Mouse (Mus musculus): ENCODE results near the gene Olfr1396. TPM values are rescaled to one million over a fixed set of nuclear protein-coding genes. Genes with fewer than 3 reads are reported as not detected.

Gene Olfr1396
- not detected for polyA plus RNA-seq (2012; fragmentation: generic; extraction: Trizol)
- long read RNA-seq, experiment 1 = 0 reads
- long read RNA-seq, experiment 2 = 0 reads

GRCm38 (mm10) chr11:49114774-49115173, at the start of gene Olfr1396:
Gene Olfr1396, minus strand, starts transcription at chr11:49114874.
- no peak within 1 kb of the TSS for H3ac ChIP-seq (ENCODE audit: control insufficient read depth, insufficient read length, low read depth)
- TF ChIP-seq MYOG (IDR thresholded peaks at IDR 0.05; ENCODE audit: control insufficient read depth, extremely low read depth, insufficient read length) (no peak), USF1 (IDR thresholded peaks at IDR 0.05; ENCODE audit: low read depth) (no peak), FOSL1 (IDR thresholded peaks at IDR 0.05; ENCODE audit: insufficient read depth, low read length, poor library complexity, severe bottlenecking) (no peak), MYOD1 (IDR thresholded peaks at IDR 0.05; ENCODE audit: control insufficient read depth, insufficient read length, low read depth) (no peak)
- peaks cover 3% of the 10 kb centered on the region for H3K27me3 ChIP-seq (ENCODE audit: control insufficient read depth, insufficient read depth, insufficient read length)
- no peaks in the 10 kb centered on the region for H3K79me3 ChIP-seq (ENCODE audit: low read depth)
- no peaks in the 10 kb centered on the region for H3K36me3 ChIP-seq (ENCODE audit: control insufficient read depth, insufficient read depth)
- H3K4me3 ChIP-seq (ENCODE audit: insufficient read depth, poor library complexity, severe bottlenecking) = no peak within 1 kb of the TSS
- no peaks in the 10 kb centered on the region for H3K79me2 ChIP-seq (ENCODE audit: control insufficient read depth, insufficient read depth)

GRCm38 (mm10) chr11:49156821-49157814, 42.4 kb upstream of the Olfr1396 start:
- TF ChIP-seq MAX (IDR thresholded peaks at IDR 0.05) = no peak
- TF ChIP-seq CTCF (IDR thresholded peaks at IDR 0.05; ENCODE audit: control insufficient read depth, insufficient read depth, insufficient read length) = no peak
- no peak for TF ChIP-seq MYOG (IDR thresholded peaks at IDR 0.05; ENCODE audit: control insufficient read depth, extremely low read depth, insufficient read length)
- no peak for TF ChIP-seq MYOD1 (IDR thresholded peaks at IDR 0.05; ENCODE audit: control insufficient read depth, insufficient read length, low read depth)
- TF ChIP-seq CEBPB (IDR thresholded peaks at IDR 0.05; ENCODE audit: low read depth) = no peak
- no peak for TF ChIP-seq USF1 (IDR thresholded peaks at IDR 0.05; ENCODE audit: low read depth)
- no peak for TF ChIP-seq FOSL1 (IDR thresholded peaks at IDR 0.05; ENCODE audit: insufficient read depth, low read length, poor library complexity, severe bottlenecking)
- Histone ChIP-seq H3K36me3 (ENCODE audit: control insufficient read depth, insufficient read depth) (no peaks in the 10 kb centered on the region), H3K27me3 (ENCODE audit: control insufficient read depth, insufficient read depth, insufficient read length) (peaks cover 41% of the 10 kb centered on the region), H3K79me2 (ENCODE audit: control insufficient read depth, insufficient read depth) (no peaks in the 10 kb centered on the region), H3ac (ENCODE audit: control insufficient read depth, insufficient read length, low read depth) (no peak overlapping the region), H3K4me3 (ENCODE audit: insufficient read depth, poor library complexity, severe bottlenecking) (no peak overlapping the region), H3K79me3 (ENCODE audit: low read depth) (no peaks in the 10 kb centered on the region)

GRCm38 (mm10) chr11:49154077-49154476, 39.4 kb upstream of the Olfr1396 start, which contains the start of gene Olfr1394:
Gene Olfr1394, plus strand, starts transcription at chr11:49154377.
- Histone ChIP-seq H3K79me2 (ENCODE audit: control insufficient read depth, insufficient read depth) (no peaks in the 10 kb centered on the region), H3K27me3 (ENCODE audit: control insufficient read depth, insufficient read depth, insufficient read length) (peaks cover 19% of the 10 kb centered on the region), H3ac (ENCODE audit: control insufficient read depth, insufficient read length, low read depth) (no peak within 1 kb of the TSS), H3K4me3 (ENCODE audit: insufficient read depth, poor library complexity, severe bottlenecking) (no peak within 1 kb of the TSS), H3K79me3 (ENCODE audit: low read depth) (no peaks in the 10 kb centered on the region), H3K36me3 (ENCODE audit: control insufficient read depth, insufficient read depth) (no peaks in the 10 kb centered on the region)
- TF ChIP-seq MYOG (IDR thresholded peaks at IDR 0.05; ENCODE audit: control insufficient read depth, extremely low read depth, insufficient read length) (no peak), MYOD1 (IDR thresholded peaks at IDR 0.05; ENCODE audit: control insufficient read depth, insufficient read length, low read depth) (no peak), CEBPB (IDR thresholded peaks at IDR 0.05; ENCODE audit: low read depth) (no peak), CTCF (IDR thresholded peaks at IDR 0.05; ENCODE audit: control insufficient read depth, insufficient read depth, insufficient read length) (no peak), FOSL1 (IDR thresholded peaks at IDR 0.05; ENCODE audit: insufficient read depth, low read length, poor library complexity, severe bottlenecking) (no peak), MAX (IDR thresholded peaks at IDR 0.05) (no peak), USF1 (IDR thresholded peaks at IDR 0.05; ENCODE audit: low read depth) (no peak)

- H3K79me2 ChIP-seq (ENCODE audit: control insufficient read depth, insufficient read depth) = no peaks in the 10 kb centered on the region
- TF ChIP-seq FOSL1 (IDR thresholded peaks at IDR 0.05; ENCODE audit: insufficient read depth, low read length, poor library complexity, severe bottlenecking) = no peak
- TF ChIP-seq MAX (IDR thresholded peaks at IDR 0.05) = no peak
- no peak for TF ChIP-seq USF1 (IDR thresholded peaks at IDR 0.05; ENCODE audit: low read depth)
- TF ChIP-seq MYOD1 (IDR thresholded peaks at IDR 0.05; ENCODE audit: control insufficient read depth, insufficient read length, low read depth) = no peak
- TF ChIP-seq CTCF (IDR thresholded peaks at IDR 0.05; ENCODE audit: control insufficient read depth, insufficient read depth, insufficient read length) = no peak
- TF ChIP-seq CEBPB (IDR thresholded peaks at IDR 0.05; ENCODE audit: low read depth) = no peak
- H3K27me3 ChIP-seq (ENCODE audit: control insufficient read depth, insufficient read depth, insufficient read length) = peaks cover 41% of the 10 kb centered on the region
- no peaks in the 10 kb centered on the region for H3K36me3 ChIP-seq (ENCODE audit: control insufficient read depth, insufficient read depth)
- no peaks in the 10 kb centered on the region for H3K79me3 ChIP-seq (ENCODE audit: low read depth)
- H3ac ChIP-seq (ENCODE audit: control insufficient read depth, insufficient read length, low read depth) = no peak within 1 kb of the TSS
- H3K4me3 ChIP-seq (ENCODE audit: insufficient read depth, poor library complexity, severe bottlenecking) = no peak within 1 kb of the TSS
Observed at GRCm38 (mm10) chr11:49141974-49142373, 27.3 kb upstream of the Olfr1396 start, which contains the start of gene Olfr1395. Gene Olfr1395, plus strand, starts transcription at chr11:49142274.

GRCm38 (mm10) chr11:49124169-49124568, 9.5 kb upstream of the Olfr1396 start:
- H3K4me3 ChIP-seq (ENCODE audit: insufficient read depth, poor library complexity, severe bottlenecking) = no peak overlapping the region
- H3K27me3 ChIP-seq (ENCODE audit: control insufficient read depth, insufficient read depth, insufficient read length) = no peaks in the 10 kb centered on the region

More at GRCm38 (mm10) chr11:49124169-49124568, 9.5 kb upstream of the Olfr1396 start:
- H3ac ChIP-seq (ENCODE audit: control insufficient read depth, insufficient read length, low read depth) = no peak overlapping the region
- no peaks in the 10 kb centered on the region for H3K79me3 ChIP-seq (ENCODE audit: low read depth)
- H3K36me3 ChIP-seq (ENCODE audit: control insufficient read depth, insufficient read depth) = no peaks in the 10 kb centered on the region
- TF ChIP-seq MYOG (IDR thresholded peaks at IDR 0.05; ENCODE audit: control insufficient read depth, extremely low read depth, insufficient read length) = no peak
- TF ChIP-seq CTCF (IDR thresholded peaks at IDR 0.05; ENCODE audit: control insufficient read depth, insufficient read depth, insufficient read length) = no peak
- TF ChIP-seq MAX (IDR thresholded peaks at IDR 0.05) = no peak
- H3K79me2 ChIP-seq (ENCODE audit: control insufficient read depth, insufficient read depth) = no peaks in the 10 kb centered on the region
